8 mouse cellular contexts compared by ENCODE assay signal in the genomic region with DNA sequence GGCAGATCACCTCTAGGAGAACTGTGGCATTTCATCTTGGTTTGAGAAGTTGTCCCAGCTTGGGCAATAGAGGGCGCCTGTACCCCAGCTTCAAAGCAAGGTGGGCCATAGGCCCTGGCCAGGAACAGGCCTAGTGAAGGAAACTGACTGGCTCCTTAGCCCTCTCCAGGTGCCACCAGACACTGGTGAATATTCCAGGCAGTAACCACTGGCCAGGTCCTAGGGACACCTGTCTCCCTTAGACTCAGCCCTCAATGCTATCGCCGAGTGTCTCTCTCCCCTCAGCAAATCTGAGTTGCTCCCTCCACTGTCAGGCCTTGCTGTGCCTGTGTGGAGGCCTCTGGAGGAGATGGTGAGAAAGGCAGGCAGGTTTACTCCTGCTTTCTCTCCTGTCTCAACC.
A peak's percentile ranks its signal among the peaks of the same experiment; 100 is the strongest.
DNase-seq lines count a peak whose midpoint lies in the region; ATAC-seq lines count a peak whose summit lies in the region.
"Had no signal": no experiment of that assay in that cellular context is flagged by ENCODE, and none has a peak within 500 bp of the region (broad histone marks: within the 10 kb centered on the region; RNA-seq: fewer than 3 reads in every experiment).

No protein-coding gene starts in this region.

- no peaks in the 10 kb centered on the region for H3K27me3 ChIP-seq in forebrain, embryonic 16.5 days (replicated peaks; ENCODE audit: control insufficient read depth, insufficient read depth, low read length)
- no peaks in the 10 kb centered on the region for H3K27me3 ChIP-seq in intestine, embryonic 16.5 days (replicated peaks; ENCODE audit: control insufficient read depth, insufficient read depth, low read length)
- H3K27me3 ChIP-seq in midbrain, embryonic 13.5 days = peaks cover 90% of the 10 kb centered on the region

- H3K9me3 ChIP-seq in forebrain, embryonic 16.5 days (ENCODE audit: control insufficient read depth, low read length) = no peaks in the 10 kb centered on the region
- H3K9me3 ChIP-seq in intestine, embryonic 16.5 days (ENCODE audit: control insufficient read depth, low read length) = no peaks in the 10 kb centered on the region
- no peaks in the 10 kb centered on the region for H3K9me3 ChIP-seq in midbrain, embryonic 13.5 days
- H3K9me3 ChIP-seq: embryonic facial prominence, embryonic 15.5 days had no signal

- peak; percentile 58 for ATAC-seq in forebrain, embryonic 16.5 days
- ATAC-seq in intestine, embryonic 16.5 days = peak; percentile 74
- ATAC-seq in midbrain, embryonic 13.5 days = peak; percentile 65
- no peak for ATAC-seq in CD4-positive, CD25-positive, alpha-beta regulatory T cell, adult 4 months

- peak; percentile 66 for DNase-seq in Muller cell, postnatal 12 days (ENCODE audit: inconsistent ontology term)
- DNase-seq in adrenal gland, postnatal 14 days = peak; percentile 34
- DNase-seq in left cerebral cortex, postnatal 36 days (ENCODE audit: low spot score in 2 of 2) = peak; percentile 46 to 52

- no peak overlapping the region for H3K4me2 ChIP-seq in forebrain, embryonic 16.5 days (ENCODE audit: low read length)
- no peak overlapping the region for H3K4me2 ChIP-seq in intestine, embryonic 16.5 days (ENCODE audit: low read depth, low read length)
- no peak overlapping the region for H3K4me2 ChIP-seq in midbrain, embryonic 13.5 days (replicated peaks)
- H3K4me2 ChIP-seq: embryonic facial prominence, embryonic 15.5 days had no signal

- no peak overlapping the region for H3K4me3 ChIP-seq in forebrain, embryonic 16.5 days (replicated peaks; ENCODE audit: low read length)
- H3K4me3 ChIP-seq in intestine, embryonic 16.5 days (ENCODE audit: low read length) = no peak overlapping the region
- no peak overlapping the region for H3K4me3 ChIP-seq in midbrain, embryonic 13.5 days (replicated peaks)
- H3K4me3 ChIP-seq: embryonic facial prominence, embryonic 15.5 days had no signal

- peaks cover 18% of the 10 kb centered on the region for H3K4me1 ChIP-seq in forebrain, embryonic 16.5 days (replicated peaks; ENCODE audit: control insufficient read depth, insufficient read depth, low read length)
- H3K4me1 ChIP-seq in intestine, embryonic 16.5 days (ENCODE audit: control insufficient read depth, insufficient read depth, low read length) = 0 out of 2 replicates have a peak, but pooled peaks cover 4% of the 10 kb centered on the region
- H3K4me1 ChIP-seq in midbrain, embryonic 13.5 days (replicated peaks) = no peaks in the 10 kb centered on the region

- H3K36me3 ChIP-seq in forebrain, embryonic 16.5 days (ENCODE audit: control insufficient read depth, insufficient read depth) = no peaks in the 10 kb centered on the region
- H3K36me3 ChIP-seq in intestine, embryonic 16.5 days (ENCODE audit: control insufficient read depth, insufficient read depth, low read length) = no peaks in the 10 kb centered on the region
- H3K36me3 ChIP-seq in midbrain, embryonic 13.5 days = no peaks in the 10 kb centered on the region
- H3K36me3 ChIP-seq: embryonic facial prominence, embryonic 15.5 days had no signal

- intact Hi-C loops in left cerebral cortex, postnatal 36 days (cut with DNase I) = no loop called here

- no peak overlapping the region; the same call in 1 of the 2 replicates for H3K27ac ChIP-seq in forebrain, embryonic 16.5 days (ENCODE audit: low read length)
- H3K27ac ChIP-seq in intestine, embryonic 16.5 days (ENCODE audit: low read length) = peak overlapping the region; percentile 37; the same call in 1 of the 2 replicates
- H3K27ac ChIP-seq in midbrain, embryonic 13.5 days = no peak overlapping the region
- H3K27ac ChIP-seq: embryonic facial prominence, embryonic 15.5 days had no signal

- no peak overlapping the region for H3K9ac ChIP-seq in forebrain, embryonic 16.5 days (replicated peaks; ENCODE audit: low read depth, low read length)
- H3K9ac ChIP-seq in intestine, embryonic 16.5 days (ENCODE audit: low read depth, low read length) = no peak overlapping the region
- H3K9ac ChIP-seq in midbrain, embryonic 13.5 days (replicated peaks) = no peak overlapping the region
- H3K9ac ChIP-seq: embryonic facial prominence, embryonic 15.5 days had no signal

- 19% methylated on average over 3 of the region's 3 CpGs for WGBS in forebrain, embryonic 16.5 days
- 17% methylated on average over 3 of the region's 3 CpGs for WGBS in intestine, embryonic 16.5 days
- 13% methylated on average over 3 of the region's 3 CpGs for WGBS in midbrain, embryonic 13.5 days
